Mouse (Mus musculus) erythroid progenitor cell, adult 5-6 weeks (primary cell): ENCODE results near the gene Camk2d. TPM values are rescaled to one million over a fixed set of nuclear protein-coding genes. Genes with fewer than 3 reads are reported as not detected.

Source experiments
- ATAC-seq: replicated peaks from 2 replicates; pipeline ENCODE4 v1.8.0; 2016; ENCODE audit warnings: moderate number of reproducible peaks, mild to moderate bottlenecking, moderate TSS enrichment, inconsistent platforms; ENCODE audit not compliant: poor library complexity, low FRiP score, severe bottlenecking
- total RNA-seq, 2 experiments: library from RNA; stranded (forward) in 1 of 2; stranded (reverse) in 1 of 2; fragments of 150-400 nt in 1 of 2; fragments of 186-747, 209-891 nt in 1 of 2; gene quantifications; 2 replicates each; pipeline versions ENCODE4 v1.2.3 to v1.2.4; 2015 to 2017; ENCODE audit warnings: low replicate concordance in 2 of 2

Gene Camk2d
- total RNA-seq, 2 experiments from 2014 or later: 5.8 to 43.2 TPM

DNA sequence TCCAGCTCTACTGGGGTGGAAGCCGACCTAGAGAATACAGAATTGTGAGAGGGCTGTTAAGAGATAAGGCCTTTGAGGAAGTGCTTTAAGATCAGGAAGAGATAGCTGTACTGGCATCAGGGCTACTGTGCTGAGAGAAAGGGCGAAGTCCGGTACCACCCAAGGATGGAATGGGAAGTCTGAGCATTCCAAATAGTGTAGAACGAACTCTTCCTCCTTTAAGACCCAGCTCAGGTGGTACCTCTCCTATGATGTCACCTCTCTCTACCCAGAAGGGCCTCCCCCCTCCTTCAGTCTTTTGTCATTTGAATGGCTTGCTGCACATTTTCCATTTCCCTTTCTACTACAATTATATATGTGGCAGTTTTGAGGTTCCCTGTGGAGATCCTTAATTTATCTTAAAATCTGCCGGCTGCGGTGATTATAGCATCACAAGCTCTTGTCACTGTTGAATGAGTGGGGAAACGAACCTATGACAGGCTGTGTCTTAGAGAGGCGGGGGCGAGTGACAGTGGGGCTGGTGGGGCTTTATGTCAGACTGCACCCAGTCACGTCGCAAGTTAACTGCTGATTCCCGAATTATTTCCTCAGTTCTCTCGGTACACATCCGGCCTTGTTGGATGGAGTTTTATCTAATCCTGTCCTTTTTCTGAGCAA, 13.8 kb downstream of the Camk2d start:
- ATAC-seq: no peak

DNA sequence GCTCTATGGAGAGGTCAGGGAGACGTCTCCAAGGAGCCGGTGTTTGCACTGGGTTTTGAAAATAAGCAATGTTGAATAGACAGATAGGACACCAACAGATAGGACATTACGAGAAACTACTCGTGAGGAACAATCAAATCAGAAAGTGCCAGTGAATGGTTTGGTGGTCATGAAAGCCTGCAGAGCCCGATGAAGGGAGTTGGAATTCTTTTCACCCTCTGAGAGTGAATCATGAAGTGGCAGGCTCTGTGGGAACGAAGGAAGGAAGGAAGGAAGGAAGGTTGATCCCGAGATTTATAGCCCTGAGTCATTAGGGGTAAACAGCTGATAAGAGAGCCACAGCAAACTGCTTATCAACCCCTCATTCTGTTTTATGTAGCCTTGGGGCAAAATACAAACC, 15.5 kb downstream of the Camk2d start:
- no peak for ATAC-seq

DNA sequence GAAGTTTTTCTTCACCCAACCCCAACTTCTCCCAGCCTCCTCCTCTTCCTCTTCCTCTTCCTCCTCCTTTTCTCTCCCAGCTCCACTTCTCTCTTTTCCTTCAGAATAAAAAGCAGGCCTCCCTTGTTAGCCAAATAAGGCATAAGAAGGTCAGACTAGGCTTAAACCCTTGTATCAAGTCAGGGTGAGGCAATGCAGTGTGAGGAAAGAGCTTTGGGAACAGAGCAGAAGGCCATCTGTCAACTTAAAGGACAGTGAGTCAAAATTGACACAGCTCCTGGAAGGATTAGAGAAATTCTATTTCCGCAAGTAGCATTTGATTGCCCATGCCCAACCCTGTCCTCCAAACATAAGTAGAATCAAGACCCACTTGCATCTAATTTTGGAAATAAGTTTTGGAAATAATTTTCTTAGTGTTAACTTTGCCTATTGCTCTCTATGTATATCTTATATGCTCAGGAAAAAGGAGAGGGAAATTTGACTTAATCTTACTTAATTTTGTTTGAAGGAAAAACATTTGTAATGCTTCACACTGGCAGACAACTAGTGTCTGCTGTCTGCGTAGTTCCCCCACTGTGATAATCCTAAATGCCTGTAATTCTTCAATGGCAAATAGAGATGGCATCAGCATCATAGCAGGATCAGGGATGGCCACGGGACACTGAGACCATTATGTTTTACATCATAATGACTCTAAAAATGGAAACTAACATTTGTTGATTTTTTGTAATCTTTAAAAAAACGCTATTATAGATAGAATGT, 16.8 kb downstream of the Camk2d start:
- ATAC-seq: no peak

DNA sequence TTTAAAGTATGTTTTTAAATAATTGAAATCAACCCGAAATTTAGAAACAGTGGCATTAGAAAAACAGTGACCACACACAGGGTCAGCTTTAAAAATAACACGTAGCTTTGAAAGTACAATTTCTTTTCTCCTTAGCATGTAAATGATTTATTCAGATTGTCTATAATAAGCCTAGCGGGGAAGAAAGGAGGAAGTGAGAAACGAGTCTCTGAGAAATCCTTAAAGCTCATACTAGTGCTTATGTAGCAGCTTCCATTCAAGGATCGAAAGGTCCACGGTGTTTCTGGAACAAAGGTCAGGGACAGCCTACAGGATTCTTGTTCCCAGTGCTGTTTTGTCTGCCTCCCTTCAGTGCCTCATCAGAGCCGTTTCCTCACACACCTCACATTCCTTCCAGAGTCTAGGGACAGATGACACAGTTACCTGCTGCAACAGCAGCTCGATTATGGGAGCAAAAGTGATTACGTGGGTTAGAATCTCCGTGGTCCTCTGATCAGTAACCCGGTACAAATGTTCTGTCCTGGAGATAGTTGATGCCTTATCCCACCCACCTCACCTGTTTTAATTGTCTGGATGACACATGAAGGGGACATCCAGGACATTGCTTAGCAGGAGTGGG, 17.5 kb downstream of the Camk2d start:
- ATAC-seq: no peak

DNA sequence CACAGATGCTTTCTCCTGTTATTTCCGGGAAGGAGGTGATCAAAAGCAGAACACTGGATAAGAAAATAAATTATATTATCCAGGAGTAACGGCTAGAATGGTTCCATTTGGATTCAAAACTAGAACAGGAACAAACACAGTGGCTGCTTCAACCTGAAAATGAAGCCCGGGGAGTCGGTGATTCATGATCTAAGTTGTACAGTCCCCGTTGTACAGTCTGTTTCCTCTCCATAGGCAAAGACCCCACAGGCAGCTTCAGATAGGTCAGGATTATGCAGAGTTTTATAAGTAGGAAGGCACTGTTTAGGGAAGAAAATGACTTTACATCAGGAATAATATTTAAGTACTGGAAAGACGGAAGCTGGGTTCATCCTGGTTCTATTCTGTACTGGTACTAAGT, 19.2 kb downstream of the Camk2d start:
- no peak for ATAC-seq

DNA sequence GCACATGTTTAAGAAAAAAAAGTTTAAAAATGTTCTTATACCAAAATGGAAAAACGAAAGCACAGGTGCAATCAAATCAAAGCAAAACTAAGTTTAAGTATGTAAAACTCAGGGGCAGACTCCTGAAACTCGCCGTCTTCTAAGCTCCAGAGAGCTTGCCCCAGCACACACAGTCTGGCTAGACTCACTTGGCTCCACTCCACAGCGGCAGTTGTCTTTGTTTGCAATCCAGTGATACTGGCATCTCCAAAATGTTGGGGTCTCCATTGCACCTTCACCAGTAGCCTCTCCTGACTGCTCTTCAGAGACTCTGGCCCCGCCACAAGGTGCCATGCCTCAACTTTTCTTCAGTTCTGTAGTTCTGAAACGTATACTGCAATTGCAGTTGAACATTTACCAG, 24.1 kb downstream of the Camk2d start:
- ATAC-seq: no peak

DNA sequence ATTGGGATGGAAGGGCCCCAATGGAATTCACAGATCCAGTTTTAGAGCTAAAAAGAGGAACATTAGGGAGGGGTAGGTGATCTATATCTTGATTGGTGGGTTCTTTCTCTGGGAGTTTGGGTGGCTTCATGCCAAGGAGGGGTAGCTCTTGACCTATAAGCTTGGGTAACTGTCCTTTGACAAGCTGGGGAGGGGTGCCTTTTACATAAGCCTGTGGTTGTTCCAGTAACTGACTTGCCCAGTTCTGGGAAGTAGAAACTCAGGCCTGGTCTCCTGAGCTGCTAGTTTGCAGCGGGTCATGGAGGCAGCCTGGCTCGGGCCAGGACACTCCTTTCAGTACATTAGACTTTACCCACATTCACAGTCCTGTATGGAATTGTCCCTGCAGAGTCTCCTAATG, 26.4 kb downstream of the Camk2d start:
- ATAC-seq: no peak

DNA sequence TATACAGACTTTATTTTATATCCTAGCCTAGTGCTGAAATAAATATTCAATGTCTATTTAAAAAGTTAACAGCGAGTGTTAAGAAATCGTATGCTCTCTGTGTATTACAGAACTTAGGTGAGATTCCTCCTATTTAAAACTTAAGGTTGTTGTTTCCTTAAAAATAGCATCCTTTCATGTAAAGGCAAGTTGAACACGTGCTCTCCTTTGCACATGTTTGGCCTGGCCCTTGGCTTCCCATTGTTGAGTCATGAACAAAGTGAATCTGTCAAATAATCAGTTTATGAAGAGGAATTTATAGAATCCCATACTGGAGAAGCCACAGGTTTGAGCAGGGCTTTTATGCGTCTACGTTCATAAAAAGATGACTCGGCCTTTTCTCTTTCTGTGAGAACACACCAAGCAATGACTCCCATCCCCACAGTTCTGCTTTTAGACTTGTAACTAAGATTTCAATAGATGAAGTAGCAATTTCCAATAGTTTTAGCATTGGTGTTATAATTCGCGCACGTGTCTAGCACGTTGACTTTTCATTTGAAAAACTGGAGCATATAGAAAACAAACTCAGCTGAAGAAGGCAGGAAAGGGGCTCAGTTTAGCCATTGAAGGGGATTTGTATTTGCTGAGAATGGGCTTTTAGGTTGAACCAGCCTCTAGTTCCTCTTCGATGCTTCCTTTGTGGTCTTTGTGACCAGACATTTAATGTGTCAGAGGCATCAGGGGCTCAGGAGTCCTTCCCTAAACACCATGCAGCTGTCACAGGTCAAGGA, 29.1 kb downstream of the Camk2d start:
- ATAC-seq: no peak

DNA sequence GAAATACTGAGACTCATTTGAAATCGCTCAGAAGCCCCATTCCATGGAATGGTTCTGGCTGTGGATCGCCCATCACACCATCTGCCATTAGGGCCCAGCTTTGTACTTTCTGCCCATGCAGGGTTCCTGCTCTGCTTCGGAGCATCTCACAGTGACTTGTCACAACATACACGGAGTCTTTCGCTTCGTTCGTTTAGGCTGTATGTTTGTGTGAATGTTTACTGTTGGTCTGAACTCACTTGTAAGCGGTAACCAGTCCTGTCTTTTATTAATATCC, 29.6 kb downstream of the Camk2d start:
- no peak for ATAC-seq

DNA sequence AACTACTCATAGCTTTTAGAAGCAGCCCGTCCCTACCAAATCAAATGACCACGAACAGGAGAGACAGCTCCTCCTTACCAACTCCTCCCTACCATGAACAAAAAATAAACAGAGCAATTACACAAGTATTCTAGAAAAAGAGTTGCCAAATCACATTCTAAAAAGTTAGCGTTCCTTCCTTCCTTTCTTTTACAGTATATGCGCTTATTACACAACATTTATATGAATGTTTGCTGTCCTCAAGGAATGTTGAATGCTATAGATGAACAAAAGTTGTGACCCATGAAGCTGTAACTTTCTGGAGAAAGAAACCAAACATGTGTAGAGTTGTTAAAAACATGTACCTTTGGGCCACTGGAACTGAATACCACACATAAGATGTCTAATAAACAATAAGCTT, 31.9 kb downstream of the Camk2d start:
- ATAC-seq: no peak

DNA sequence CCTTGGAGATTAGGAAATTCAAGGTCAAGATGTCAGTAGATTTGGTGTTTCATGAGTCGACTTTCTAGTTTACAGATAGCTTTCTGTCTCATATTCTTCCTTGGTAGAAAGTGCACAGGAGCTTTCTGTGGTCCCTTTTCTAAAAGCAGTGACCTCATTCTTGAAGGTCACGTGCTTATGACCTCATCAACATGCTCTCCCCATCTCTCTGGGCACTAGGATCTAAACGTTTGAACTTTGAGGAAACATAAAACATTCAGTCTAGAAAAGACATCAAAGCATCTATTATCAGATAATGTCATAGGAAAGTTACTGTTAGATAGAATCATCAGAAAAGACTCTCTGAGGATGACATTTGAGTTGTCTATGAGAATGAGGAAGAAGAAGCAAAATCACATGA, 32.3 kb downstream of the Camk2d start:
- ATAC-seq: no peak

DNA sequence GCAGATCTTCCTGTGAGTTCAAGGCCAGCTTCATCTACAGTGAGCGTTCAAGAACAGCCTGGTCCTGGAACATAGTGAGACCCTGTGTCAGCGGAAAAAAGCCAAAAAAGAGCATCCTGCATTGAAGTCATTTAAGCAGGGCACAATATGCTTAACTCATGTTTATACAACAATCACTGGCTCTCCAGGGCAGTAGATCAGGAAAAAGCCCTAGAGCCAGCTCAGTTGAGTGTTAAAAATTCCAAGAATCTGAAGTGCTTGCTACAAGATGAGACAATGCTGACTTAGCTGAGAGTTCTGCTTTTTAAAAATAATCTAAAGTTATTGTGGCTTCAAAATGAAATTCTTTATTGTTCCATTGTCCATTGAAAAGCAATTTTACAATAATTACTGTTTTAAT, 32.9 kb downstream of the Camk2d start:
- no peak for ATAC-seq

DNA sequence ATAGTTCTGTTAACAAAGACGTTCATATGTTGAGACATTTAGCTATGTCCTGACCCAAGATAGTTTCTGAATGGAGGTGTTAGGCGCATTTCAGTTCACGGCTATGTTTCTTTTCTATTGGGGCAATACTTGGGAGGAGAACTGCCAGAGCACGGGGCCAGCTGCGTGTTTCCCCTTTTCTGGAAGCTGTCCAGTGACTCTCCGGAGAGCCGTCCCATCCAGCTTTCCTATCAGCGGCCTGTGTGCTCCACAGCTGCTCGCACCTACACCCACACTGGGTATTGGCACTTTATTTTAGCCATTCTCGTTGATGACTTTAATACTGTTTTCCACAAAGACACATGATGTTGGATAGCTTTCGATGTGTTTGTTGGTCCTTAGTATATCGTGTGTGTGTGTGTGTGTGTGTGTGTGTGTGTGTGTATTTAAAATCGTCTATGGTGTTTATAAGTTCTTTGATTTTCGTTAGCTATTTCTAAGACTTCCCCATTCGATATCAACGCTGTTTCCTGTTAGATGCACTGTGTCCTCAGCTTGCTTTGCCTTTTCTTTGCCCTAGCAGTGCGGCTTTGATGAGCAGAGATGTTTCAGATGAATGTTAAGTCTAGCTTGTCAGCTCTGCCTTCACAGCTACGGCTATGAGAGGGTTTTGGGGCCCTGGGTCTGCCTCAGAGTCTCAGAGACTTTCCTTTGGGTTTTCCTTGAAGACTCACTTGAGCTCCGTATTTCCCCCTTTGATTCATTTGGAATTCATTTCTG, 34.2 kb downstream of the Camk2d start:
- ATAC-seq: no peak

DNA sequence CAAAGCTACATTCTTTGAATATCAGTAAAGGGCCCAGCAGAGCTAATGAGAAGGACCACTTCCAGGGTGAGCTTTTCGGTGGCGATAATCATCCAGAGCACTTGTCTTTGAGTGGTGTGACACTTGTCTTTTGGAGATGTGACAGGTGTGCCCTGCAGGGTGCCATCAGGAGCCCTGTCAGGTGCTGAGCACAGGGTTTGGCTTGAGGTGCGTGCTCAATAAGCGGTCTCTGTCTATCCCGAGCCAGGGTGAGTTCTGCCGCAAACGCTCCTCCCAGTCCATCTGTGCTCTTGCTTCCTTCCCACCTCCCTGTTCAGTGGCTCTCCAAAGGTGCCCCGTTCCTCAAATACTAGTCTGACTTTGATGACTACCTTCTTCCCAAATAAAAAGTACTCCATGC, 35.5 kb downstream of the Camk2d start:
- no peak for ATAC-seq

DNA sequence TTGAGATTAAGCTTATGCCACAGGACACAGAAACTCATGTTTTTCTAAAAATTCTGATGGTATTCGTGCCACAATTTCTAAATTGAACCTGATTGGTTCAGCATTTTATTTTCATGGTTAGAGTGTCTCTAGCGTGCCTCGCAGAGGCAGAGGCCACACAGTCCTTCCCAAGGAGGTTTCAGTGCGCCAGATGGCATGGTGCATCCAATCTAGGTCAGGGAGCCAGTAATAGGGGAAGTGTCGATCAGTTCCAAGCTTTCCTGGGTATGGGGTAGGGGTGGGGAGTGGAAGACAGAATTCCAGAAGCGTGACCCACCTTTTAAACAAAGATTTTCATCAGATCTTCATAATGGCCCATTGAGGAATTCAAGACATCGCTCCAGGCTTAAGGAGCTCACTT, 36.5 kb downstream of the Camk2d start:
- no peak for ATAC-seq

DNA sequence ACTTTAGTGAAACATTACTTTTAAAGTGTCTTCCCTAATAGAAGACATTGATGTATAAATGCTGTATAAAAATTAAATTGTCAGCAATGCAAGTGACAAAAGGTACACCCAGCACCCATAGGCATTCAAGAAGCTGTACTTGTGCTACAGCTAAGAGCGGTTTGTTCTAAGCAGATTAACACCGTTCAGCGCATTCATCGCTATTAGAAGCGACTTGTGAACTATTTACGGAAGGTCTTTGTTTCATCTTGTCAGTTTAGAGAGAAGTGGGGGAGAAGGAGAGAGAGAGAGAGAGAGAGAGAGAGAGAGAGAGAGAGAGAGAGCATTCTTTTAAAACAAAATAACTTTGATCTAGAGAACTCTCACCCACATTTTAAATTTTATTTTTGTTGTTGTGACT, 38.1 kb downstream of the Camk2d start:
- ATAC-seq: no peak

DNA sequence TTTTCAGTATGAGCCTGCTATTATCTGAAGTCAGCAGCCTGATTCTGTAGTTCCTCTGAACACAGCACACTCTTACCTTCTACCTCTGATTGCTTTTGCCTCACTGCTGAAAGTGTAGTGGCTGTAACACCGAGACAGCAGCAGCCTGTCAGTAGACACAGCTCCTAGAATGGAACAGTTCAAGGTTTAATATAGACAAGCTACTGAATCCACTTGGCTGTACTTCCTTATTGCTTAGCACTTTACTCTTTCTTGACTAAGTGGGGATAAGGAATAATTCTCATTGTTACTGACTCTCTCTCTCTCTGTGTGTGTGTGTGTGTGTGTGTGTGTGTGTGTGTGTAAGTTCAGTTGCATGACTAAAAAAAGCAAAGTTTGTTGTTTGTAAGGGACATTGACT, 42.2 kb downstream of the Camk2d start:
- no peak for ATAC-seq

DNA sequence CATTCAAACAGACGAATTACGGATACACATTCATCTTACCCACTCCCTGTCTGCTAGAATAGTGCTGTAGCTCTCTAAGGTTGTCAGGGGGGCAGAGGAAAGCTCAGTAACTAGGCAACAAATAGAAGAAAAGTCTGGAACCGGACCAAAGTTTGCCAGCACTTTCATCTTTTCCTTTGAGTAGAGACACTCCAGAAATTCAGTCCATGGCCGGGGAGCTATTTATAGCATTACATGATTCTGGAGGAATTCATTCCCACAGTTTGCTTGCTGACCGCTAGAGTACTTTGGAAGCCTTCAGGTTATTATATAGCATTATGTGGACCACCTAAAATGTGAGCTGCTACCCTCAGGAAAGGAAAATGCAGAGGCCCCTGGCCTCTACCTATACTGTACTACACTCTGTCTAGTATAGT, 43.0 kb downstream of the Camk2d start:
- no peak for ATAC-seq

DNA sequence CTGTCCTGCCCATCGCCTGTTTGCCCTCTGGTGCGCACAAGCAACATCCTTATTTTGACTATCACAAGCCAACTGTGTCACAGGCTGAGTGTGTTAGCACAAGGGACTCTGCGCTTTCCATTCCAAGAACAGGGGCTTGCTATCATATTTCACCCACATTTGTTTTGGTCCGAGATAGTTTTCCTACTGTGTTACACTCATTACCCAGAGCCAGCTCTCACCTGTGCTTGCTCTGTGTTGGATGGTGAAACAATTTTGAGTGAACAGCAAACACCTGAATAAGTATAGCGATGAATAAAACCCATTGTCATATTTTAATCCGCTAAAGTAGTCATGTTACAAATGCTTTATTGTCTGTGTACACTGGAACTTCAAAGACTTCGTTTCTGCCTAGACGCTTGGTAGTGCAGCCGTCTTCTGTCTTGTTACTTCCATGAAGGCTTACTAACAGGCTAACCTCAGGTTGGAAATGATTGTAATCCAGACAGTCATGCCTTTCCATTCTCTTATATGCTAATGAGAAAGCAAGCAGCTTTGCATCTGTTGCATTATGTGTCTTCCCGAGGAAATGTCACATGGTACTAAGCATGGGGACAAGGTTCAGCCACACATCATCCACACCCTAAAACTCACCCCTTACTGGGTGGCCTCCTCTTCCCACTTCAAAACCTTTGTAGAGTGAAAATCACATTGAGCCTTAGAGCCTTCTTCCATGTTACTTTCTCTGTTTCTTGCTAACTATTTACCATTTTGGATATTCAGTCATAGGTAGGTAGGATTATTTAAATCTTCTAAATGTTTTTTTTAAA, 44.5 kb downstream of the Camk2d start:
- ATAC-seq: no peak
